Mouse (Mus musculus) neural tube, embryonic 12.5 days (tissue): ENCODE measurements around the gene Slamf9. TPM values are rescaled to one million over a fixed set of nuclear protein-coding genes. Genes with fewer than 3 reads are reported as not detected.

Experiments used
- ATAC-seq: fragments of 200-750 bp; cut with Nextera tagmentation; 2 replicates; pipeline ENCODE4 v1.8.0; 2017; ENCODE audit warnings: low read depth, mild to moderate bottlenecking, moderate TSS enrichment, moderate library complexity; ENCODE audit not compliant: low FRiP score
- H3K27ac ChIP-seq: fragments of 300-500 bp; sonication (generic); 2 replicates; pipeline ENCODE4 v1.5.1; 2016
- H3K27me3 ChIP-seq: fragments of 300-500 bp; sonication (generic); replicated peaks from 2 replicates; pipeline ENCODE4 v1.6.1; 2016; ENCODE audit warnings: mild to moderate bottlenecking
- H3K36me3 ChIP-seq: fragments of 300-500 bp; sonication (generic); 2 replicates; pipeline ENCODE4 v1.6.1; 2016; ENCODE audit warnings: mild to moderate bottlenecking
- H3K4me1 ChIP-seq: fragments of 300-500 bp; sonication (generic); 2 replicates; pipeline ENCODE4 v1.6.1; 2016
- H3K4me2 ChIP-seq: fragments of 300-500 bp; sonication (generic); replicated peaks from 2 replicates; pipeline ENCODE4 v1.6.1; 2016; ENCODE audit warnings: mild to moderate bottlenecking
- H3K4me3 ChIP-seq: fragments of 300-500 bp; sonication (generic); 2 replicates; pipeline ENCODE4 v1.5.1; 2016
- H3K9ac ChIP-seq: fragments of 300-500 bp; sonication (generic); 2 replicates; pipeline ENCODE4 v1.6.1; 2016; ENCODE audit warnings: mild to moderate bottlenecking
- H3K9me3 ChIP-seq: fragments of 300-500 bp; sonication (generic); 2 replicates; pipeline ENCODE4 v1.6.1; 2016; ENCODE audit warnings: mild to moderate bottlenecking
- WGBS: fragments of 180-500 bp; shearing (Covaris S2); methylation state at CpG from one replicate; pipeline ENCODE4 v1.1.7; 2016; 5-methylcytosine and 5-hydroxymethylcytosine counted together
- polyA plus RNA-seq: library from polyadenylated mRNA; unstranded; fragments of >200 nt; fragmentation: Nextera tagmentation; extraction: Ambion mirVana; gene quantifications from 2 replicates; pipeline ENCODE4 v1.2.1, GENCODE M21; 2016

The Slamf9 gene
- polyA plus RNA-seq, 1 experiment from 2014 or later, result 0.19 TPM

DNA sequence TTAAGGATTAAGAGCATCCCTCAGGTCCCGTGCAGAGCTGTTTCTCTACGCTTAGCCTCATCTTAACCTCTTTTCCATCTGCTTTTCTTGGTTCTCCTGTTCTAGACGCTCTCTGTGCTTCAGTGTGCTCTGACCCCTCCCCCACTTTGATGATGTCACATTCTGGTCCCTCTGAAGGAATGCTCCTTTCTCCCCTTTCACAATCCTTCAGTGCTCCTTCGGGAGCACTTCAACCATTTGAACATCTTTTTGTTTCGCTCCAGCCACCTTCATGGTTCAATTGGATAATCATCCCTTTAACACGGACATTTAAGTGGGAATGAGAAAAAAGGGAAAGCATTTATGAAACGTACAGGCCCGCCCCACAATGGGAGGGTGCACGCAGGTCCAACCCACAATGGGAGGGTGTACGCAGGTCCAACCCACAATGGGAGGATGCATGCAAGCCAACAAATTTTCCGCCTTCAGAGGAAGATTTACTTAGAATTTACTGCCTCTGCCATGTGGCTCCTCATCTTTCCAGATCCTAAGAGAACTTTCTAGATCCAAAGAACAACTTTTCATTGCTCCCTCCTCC lies 6.8 kb upstream of the Slamf9 start:
- no peaks in the 10 kb centered on the region for H3K9me3 ChIP-seq
- no peak for ATAC-seq

DNA sequence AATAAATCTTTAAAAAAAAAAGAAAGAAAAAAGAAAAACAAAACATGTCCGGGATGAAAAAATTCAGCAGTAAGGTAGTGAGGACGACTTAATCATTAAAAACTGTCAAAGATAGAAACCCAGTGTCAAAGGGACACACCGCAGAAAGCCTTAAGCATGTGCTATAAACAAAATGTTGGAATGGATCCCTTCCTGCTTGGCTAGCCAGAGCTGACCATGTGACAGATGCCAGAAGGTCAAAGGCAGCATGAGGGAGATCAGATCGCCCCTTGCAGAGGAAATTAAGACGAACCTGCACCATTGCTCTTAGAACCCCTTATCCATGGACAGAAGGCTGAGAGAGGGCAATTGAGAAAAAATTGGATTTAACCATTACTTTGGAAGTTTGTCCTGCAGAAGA lies 5.8 kb upstream of the Slamf9 start:
- H3K9me3 ChIP-seq, result no peaks in the 10 kb centered on the region
- no peak overlapping the region for H3K4me2 ChIP-seq
- no peaks in the 10 kb centered on the region for H3K4me1 ChIP-seq
- H3K9ac ChIP-seq, result no peak overlapping the region
- no peak overlapping the region for H3K27ac ChIP-seq
- no peaks in the 10 kb centered on the region for H3K36me3 ChIP-seq
- H3K4me3 ChIP-seq, result no peak overlapping the region
- WGBS, result 93% methylated on average over 5 of the region's 5 CpGs
- no peak for ATAC-seq
- no peaks in the 10 kb centered on the region for H3K27me3 ChIP-seq

More for the DNA sequence above, 6.8 kb upstream of the Slamf9 start:
- H3K4me2 ChIP-seq, result no peak overlapping the region
- H3K4me1 ChIP-seq, result no peaks in the 10 kb centered on the region
- H3K27ac ChIP-seq, result no peak overlapping the region
- no peaks in the 10 kb centered on the region for H3K36me3 ChIP-seq
- no peak overlapping the region for H3K4me3 ChIP-seq
- H3K27me3 ChIP-seq, result no peaks in the 10 kb centered on the region
- H3K9ac ChIP-seq, result no peak overlapping the region
- WGBS, result 73% methylated on average over 11 of the region's 11 CpGs

DNA sequence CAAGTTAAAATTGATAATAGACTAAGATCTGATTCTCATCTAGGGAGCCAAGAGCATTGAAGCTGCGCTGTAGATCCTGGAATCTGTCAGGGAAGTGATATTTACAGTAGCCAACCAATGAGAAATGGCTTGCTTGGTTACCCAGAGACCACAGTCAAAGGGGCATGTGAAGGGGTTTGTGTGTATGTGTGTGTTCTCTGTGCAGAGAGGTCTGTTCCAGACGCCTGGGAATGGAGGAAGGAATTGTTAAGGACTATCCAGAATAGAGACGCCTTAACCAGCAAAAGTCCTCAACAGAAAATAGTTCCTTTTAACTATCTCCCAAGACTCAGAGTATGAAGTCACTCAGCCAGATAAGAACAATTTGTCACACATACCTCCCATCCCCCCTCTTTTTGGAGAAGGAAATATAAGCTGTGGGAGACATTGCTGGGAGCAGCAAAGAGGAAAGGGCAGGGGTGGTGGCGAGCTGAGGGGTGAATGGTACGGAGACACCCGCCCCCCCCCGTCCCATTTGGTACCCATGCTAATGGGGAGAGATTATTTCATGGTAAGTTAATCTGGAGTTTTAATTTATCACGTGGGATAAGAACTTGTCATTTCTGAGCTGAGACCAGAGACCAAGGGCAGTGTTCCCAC lies 5.2 kb upstream of the Slamf9 start:
- no peak for ATAC-seq
- Histone ChIP-seq H3K36me3 (no peaks in the 10 kb centered on the region), H3K4me1 (no peaks in the 10 kb centered on the region), H3K4me2 (no peak overlapping the region), H3K9me3 (no peaks in the 10 kb centered on the region), H3K4me3 (no peak overlapping the region), H3K27me3 (no peaks in the 10 kb centered on the region), H3K27ac (no peak overlapping the region), H3K9ac (no peak overlapping the region)
- 74% methylated on average over 8 of the region's 8 CpGs for WGBS

DNA sequence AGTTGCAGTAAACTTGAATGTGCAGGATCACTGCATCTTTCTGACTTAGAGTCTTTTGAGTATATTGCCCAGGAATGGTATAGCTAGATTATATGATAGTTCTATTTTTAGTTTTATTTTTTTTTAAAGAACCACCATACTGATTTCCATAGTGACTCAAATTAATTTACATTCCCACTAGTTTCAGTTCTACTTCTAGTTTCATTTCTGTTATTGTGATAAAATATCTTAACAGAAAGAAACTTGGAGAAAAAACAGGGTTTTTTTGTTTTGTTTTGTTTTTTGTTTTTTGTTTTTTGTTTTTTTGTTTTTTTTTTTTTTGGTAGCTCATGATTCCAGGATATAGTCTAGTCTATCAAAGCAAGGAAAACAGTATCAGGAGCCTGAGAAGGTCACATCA lies 2.2 kb upstream of the Slamf9 start:
- Histone ChIP-seq H3K9me3 (no peaks in the 10 kb centered on the region), H3K36me3 (no peaks in the 10 kb centered on the region), H3K9ac (no peak overlapping the region), H3K4me1 (no peaks in the 10 kb centered on the region), H3K4me2 (no peak overlapping the region), H3K4me3 (no peak overlapping the region), H3K27me3 (no peaks in the 10 kb centered on the region), H3K27ac (no peak overlapping the region)
- ATAC-seq, result no peak

DNA sequence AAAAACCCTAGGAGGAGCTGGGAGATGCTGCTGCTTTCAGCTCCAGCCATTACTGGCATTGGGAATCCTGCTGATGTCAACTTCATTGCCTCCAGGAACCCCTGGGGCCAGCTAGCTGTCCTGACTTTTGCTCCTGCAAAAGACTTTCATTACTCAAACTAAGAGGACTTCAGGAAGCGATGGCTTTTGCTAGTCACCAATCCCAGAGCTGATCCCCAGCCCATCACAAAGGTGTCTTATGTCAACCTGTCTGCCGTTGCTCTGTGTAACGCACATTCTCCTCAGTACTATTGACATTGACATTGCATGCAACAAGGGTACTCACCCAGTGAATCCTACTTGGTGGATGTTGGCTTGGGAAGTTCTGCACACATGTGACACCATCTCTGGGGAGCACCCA lies 962 bp upstream of the Slamf9 start:
- no peak overlapping the region for H3K27ac ChIP-seq
- no peaks in the 10 kb centered on the region for H3K27me3 ChIP-seq
- H3K9me3 ChIP-seq, result no peaks in the 10 kb centered on the region
- no peak overlapping the region for H3K4me3 ChIP-seq
- H3K9ac ChIP-seq, result no peak overlapping the region
- no peaks in the 10 kb centered on the region for H3K36me3 ChIP-seq
- H3K4me2 ChIP-seq, result no peak overlapping the region
- 91% methylated on average over 3 of the region's 3 CpGs for WGBS
- H3K4me1 ChIP-seq, result no peaks in the 10 kb centered on the region
- ATAC-seq, result no peak

DNA sequence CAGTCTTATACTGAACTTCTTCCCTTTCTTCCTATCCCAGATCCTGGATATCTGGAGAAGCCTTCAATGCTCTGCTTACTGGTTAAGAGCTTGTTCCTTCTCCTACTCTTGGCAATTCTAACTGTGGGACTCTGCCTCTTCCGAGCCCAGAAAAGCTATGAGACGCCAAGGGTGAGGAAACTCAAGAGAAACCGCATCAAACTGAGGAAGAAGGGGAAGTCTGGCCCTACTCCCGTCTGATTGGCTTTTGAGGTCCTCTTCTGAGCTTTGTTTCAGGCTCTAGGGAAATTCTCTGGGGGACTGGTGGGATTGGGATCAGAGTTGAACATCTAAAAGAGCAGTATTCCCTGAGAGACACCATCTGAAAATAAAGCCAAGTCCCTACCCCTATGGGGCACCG lies 2.9 kb downstream of the Slamf9 start:
- ATAC-seq, result no peak
- no peaks in the 10 kb centered on the region for H3K36me3 ChIP-seq
- no peaks in the 10 kb centered on the region for H3K9me3 ChIP-seq
- no peak overlapping the region for H3K9ac ChIP-seq
- H3K4me1 ChIP-seq, result peaks cover 6% of the 10 kb centered on the region
- 83% methylated on average over 5 of the region's 5 CpGs for WGBS
- no peak overlapping the region for H3K27ac ChIP-seq
- H3K4me3 ChIP-seq, result no peak overlapping the region
- H3K27me3 ChIP-seq, result no peaks in the 10 kb centered on the region
- no peak overlapping the region for H3K4me2 ChIP-seq

DNA sequence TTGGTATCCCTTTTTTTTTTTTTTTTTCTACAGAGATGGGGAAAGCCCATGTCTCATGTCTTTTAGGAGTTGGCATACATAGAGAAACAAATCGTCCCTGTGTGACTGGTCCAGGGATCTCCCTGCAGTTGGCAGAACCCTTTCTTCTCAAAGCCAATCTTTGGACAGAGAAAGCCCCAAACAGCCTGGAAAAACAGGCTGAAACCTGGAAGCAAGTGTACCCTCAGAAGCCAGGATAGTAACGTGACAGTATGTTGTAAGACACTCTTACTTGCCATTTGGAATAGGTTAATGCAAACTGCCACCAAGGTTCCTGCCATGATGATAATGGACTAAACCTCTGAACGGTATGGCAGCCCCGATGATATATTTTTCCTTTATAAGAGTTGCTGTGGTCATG lies 5.2 kb downstream of the Slamf9 start:
- H3K27ac ChIP-seq, result no peak overlapping the region
- no peaks in the 10 kb centered on the region for H3K27me3 ChIP-seq
- WGBS, result 89% methylated on average over 4 of the region's 4 CpGs
- no peaks in the 10 kb centered on the region for H3K9me3 ChIP-seq
- no peak overlapping the region for H3K4me2 ChIP-seq
- no peak for ATAC-seq
- peaks cover 29% of the 10 kb centered on the region for H3K4me1 ChIP-seq
- H3K36me3 ChIP-seq, result no peaks in the 10 kb centered on the region
- no peak overlapping the region for H3K9ac ChIP-seq
- no peak overlapping the region for H3K4me3 ChIP-seq

DNA sequence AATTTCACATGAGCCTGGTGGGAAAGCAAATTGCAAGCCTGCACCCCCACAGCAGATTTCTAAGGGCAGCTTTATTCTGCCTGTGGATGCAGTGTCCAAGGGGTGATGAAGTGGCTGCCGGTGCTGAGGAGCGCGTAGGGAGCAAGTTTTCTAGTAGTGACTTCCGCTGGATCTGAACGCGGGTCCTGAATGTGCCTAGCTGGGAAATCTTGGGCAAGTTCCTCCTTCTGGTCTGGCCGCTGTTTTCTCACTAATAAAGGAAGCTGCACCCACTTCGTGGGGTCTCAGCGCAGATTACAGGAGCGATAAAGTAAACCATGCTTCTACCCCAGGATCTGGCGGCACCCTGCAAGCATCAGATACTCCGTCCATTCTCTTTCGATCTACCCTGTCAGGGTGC lies 6.0 kb downstream of the Slamf9 start:
- Histone ChIP-seq H3K9me3 (no peaks in the 10 kb centered on the region), H3K27ac (no peak overlapping the region), H3K36me3 (no peaks in the 10 kb centered on the region), H3K4me2 (peak overlapping the region; percentile 91), H3K27me3 (no peaks in the 10 kb centered on the region), H3K9ac (peak overlapping the region; percentile 44), H3K4me1 (peaks cover 37% of the 10 kb centered on the region), H3K4me3 (peak overlapping the region; percentile 67; the same call in 1 of the 2 replicates)
- ATAC-seq, result no peak
- 18% methylated on average over 13 of the region's 13 CpGs for WGBS

DNA sequence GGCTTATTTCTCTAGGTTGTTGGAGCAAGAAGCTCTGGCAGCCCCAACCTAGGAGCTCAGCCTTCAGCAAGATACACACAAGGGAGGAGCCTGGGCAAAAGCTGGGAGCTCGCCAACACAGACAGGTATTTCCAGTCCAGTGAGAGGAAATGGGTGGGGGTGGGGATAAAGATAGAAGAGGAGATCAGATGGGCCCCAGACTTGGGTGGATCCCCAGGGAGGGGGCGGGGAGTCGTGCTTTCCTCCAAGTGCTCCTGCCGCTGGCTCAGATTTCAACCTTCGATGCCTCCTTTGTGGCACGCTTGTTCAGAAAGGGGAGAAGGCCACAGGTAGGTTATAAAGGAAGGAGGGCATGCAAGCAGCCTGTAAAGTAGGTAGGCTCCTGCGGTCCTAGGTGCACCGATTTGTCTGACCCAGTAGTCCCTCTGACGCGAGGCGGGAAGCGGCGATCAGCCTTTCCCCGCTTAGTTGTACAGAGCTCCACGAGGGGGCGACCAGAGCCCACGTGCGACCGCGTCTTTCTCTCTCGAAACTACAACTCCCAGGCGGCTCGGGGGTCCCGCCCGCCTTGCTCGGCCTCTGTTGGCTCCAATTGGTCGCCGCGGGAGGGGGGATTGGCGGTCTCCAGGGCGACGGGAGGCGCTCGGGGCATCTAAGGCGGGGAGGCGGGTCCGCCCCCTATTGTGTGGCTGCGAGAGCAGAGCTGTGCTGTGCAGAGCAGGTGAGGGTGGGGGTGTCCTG lies 6.6 kb downstream of the Slamf9 start, which contains the start of gene Igsf9:
Igsf9 (plus strand) TSS at position 249 of the 741 bp plus-strand sequence.
- no peak within 1 kb of the TSS for H3K27ac ChIP-seq
- no peaks in the 10 kb centered on the region for H3K27me3 ChIP-seq
- peak within 1 kb of the TSS; percentile 75 for H3K9ac ChIP-seq
- no peaks in the 10 kb centered on the region for H3K9me3 ChIP-seq
- peak within 1 kb of the TSS; percentile 67 for H3K4me3 ChIP-seq
- peak within 1 kb of the TSS; percentile 91 for H3K4me2 ChIP-seq
- peaks cover 43% of the 10 kb centered on the region for H3K4me1 ChIP-seq
- WGBS, result under 1% methylated on average over 38 of the region's 38 CpGs
- H3K36me3 ChIP-seq, result no peaks in the 10 kb centered on the region
- ATAC-seq, result peak; percentile 94

DNA sequence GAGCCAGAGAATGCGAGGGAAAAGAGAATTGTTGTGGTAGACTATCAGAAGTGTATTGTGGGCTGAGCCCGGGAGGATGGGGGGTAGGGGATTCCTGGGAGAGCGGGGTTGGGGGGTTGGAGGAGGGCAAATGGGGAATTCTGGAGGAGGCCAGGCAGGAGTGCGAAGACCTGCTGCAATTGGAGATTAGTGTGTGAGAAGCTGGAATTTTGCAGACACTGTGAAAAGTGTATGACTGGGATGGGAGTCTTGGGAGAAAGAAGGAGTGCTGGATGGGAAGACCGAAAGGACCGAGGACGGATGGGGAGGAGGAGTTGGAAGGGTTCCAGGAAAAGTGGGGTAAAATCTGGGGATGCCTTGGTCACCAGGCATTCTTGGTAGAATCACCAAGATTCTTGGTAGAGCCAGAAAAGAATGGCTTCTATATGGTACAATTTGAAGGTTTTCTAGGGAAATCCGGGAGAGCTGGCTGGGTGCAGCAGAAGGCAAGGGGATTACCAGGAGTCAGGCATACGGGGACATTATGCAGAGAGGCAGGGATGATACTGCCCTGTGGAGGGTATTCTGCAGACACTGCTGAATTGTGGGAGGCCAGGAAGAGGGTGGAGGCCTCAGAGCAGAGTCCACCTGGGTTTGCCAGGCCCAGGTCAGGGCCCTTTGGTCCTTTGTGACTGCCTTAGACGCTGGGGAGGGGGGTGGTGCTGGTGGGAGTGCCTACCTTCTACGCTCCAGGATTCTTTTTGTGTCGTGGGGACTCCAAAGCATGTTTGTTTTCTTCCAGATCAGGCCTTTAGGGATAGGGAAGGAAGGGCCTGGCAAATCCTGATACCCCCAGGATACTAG lies 7.6 kb downstream of the Slamf9 start:
- peak overlapping the region; percentile 75 for H3K9ac ChIP-seq
- H3K4me2 ChIP-seq, result peak overlapping the region; percentile 91
- peaks cover 3% of the 10 kb centered on the region; the same call in 1 of the 2 replicates for H3K36me3 ChIP-seq
- H3K9me3 ChIP-seq, result no peaks in the 10 kb centered on the region
- H3K27me3 ChIP-seq, result no peaks in the 10 kb centered on the region
- peak; percentile 8 for ATAC-seq
- 2% methylated on average over 12 of the region's 12 CpGs for WGBS
- H3K27ac ChIP-seq, result no peak overlapping the region
- H3K4me3 ChIP-seq, result peak overlapping the region; percentile 67
- H3K4me1 ChIP-seq, result peaks cover 50% of the 10 kb centered on the region

DNA sequence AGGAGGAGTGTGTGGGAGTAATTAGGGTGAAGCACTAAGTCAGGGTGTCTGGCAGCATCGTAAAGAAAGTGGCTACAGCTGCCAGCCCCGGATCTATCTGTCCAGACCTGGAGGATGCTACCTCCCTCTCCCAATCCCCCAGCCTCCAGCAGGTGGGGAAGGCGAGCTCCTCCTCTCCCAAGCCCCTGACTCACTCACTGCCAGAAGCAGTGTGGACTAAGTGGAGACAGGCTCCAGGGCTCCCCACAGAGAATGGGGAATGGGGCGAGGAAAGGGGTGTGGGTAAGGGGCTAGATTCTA lies 8.2 kb downstream of the Slamf9 start:
- H3K9me3 ChIP-seq, result no peaks in the 10 kb centered on the region
- H3K4me3 ChIP-seq, result peak overlapping the region; percentile 67
- H3K4me2 ChIP-seq, result peak overlapping the region; percentile 91
- no peak for ATAC-seq
- H3K9ac ChIP-seq, result peak overlapping the region; percentile 75
- H3K27me3 ChIP-seq, result no peaks in the 10 kb centered on the region
- WGBS, result 10% methylated on average over 4 of the region's 4 CpGs
- no peak overlapping the region for H3K27ac ChIP-seq
- H3K36me3 ChIP-seq, result peaks cover 7% of the 10 kb centered on the region; the same call in 1 of the 2 replicates
- H3K4me1 ChIP-seq, result peaks cover 50% of the 10 kb centered on the region

DNA sequence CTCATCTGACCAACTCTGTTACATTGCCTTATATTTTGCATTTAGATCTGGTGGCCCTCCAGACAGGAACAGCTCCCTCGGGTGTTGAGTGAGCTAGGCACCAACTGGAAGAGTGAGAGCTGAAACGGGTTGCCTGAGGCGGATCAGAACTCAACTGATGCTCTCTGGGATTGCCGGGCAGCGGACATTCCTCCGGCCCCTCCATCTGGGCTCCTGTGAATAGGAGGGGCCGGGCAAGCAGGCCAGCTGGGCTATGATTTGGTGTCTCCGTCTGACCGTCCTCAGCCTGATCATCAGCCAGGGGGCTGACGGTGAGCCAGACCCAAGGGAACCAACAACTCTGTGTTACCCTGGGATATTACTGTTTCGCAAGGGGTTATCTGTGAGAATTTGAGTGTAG lies 9.1 kb downstream of the Slamf9 start:
- Histone ChIP-seq H3K27me3 (no peaks in the 10 kb centered on the region), H3K27ac (no peak overlapping the region), H3K9ac (peak overlapping the region; percentile 75; the same call in 1 of the 2 replicates), H3K36me3 (peaks cover 14% of the 10 kb centered on the region; the same call in 1 of the 2 replicates), H3K4me3 (peak overlapping the region; percentile 67), H3K4me2 (peak overlapping the region; percentile 91), H3K9me3 (no peaks in the 10 kb centered on the region), H3K4me1 (peaks cover 54% of the 10 kb centered on the region)
- ATAC-seq, result no peak
- 19% methylated on average over 11 of the region's 11 CpGs for WGBS
